Mouse (Mus musculus) ES-Bruce4 (cell line): Measurements from ENCODE around the gene Phkb.

Experiments
- EP300 ChIP-seq: IDR thresholded peaks from 2 replicates; pipeline ENCODE4 v1.6.1; 2011; ENCODE audit warnings: low read depth, low read length; ENCODE audit not compliant: insufficient read depth
- POLR2A ChIP-seq: IDR thresholded peaks from one replicate; pipeline ENCODE4 v1.8.1; 2011; ENCODE audit warnings: low read length; ENCODE audit not compliant: insufficient read depth

DNA sequence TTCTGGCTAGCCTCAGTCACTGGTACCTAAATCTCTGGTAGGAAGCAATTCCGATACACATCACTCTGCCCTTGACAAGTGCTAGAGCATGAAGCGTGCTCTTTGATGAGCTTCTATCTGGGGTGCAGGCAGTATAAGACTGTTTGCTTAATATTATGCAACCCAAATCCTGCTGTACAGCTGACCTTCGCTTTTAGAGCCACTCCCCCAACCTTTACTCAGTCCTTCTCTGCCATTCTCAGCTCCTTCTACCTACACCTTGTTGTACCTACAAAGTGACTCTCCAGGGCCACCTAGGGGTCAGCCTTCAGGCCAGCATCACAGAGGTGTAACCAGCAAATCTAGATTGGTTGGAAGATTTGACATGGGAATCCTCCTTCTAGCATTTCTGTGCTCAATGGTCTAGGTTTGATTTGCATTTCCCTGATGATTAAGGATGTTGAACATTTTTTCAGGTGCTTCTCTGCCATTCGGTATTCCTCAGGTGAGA, 136.9 kb downstream of the Phkb start:
- TF ChIP-seq POLR2A (no peak), EP300 (no peak)
